Mouse (Mus musculus): ENCODE results near the gene Ssbp4. TPM values are rescaled to one million over a fixed set of nuclear protein-coding genes. Genes with fewer than 3 reads are reported as not detected.

The Ssbp4 gene
- total RNA-seq, 2 experiments from 2014 or later, result 9.2 to 14.4 TPM

DNA sequence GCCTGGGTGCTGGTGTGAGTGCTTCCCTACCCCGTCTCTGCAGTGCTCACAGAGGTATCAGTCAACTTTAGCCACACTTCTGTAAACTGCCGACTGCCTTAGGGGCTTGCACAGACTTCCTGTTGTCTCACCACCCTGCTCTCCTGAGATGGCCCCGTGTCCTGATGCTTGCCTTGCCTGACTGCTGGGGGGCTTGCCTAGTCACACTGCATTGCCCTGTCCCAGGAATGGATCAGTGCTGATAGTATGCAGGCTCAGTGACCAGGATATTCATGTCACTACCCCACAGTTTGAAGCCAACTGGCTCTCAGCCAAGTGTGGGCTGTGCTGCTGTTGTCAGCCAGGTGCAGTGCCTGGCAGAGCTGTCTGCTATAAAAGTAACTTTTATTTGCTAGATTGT lies 43.1 kb downstream of the Ssbp4 start:
- peak; percentile 72 for DNase-seq
- Histone ChIP-seq H3K4me3 (no peak overlapping the region), H3K27ac (peak overlapping the region; percentile 88)
- intact Hi-C loops (cut with DNase I), result no loop called here
- TF ChIP-seq CTCF (IDR thresholded peaks at IDR 0.05), result no peak

DNA sequence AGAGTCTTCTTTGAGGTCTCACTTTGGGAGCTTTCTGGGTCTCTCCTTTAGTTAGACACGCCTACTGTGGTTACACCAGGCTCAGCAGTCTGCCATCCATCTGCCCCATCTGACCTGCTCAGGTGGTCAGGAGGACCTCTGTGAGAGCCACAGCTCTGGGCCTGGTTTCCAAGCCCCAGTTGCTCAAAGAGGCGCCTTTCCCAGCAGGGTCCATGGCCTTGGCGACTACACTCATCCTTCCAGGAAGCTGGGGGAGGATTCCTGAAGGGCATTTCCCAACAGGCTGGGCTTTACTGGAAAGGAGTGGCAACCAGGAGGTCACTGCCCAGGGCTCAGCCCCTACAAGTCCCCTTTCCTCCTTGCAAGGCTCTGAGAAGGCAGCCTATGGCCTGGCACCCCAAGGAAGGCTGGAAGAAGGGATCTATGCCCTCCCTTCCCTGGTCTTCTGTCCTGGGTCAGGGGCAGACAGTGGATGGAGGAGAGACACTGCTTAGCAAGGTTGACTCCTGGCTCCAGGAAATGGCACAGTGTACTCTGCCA lies 43.9 kb downstream of the Ssbp4 start:
- intact Hi-C loops (cut with DNase I), result no loop called here
- H3K4me3 ChIP-seq, result no peak overlapping the region
- peak; percentile 20 for DNase-seq
- no peak for TF ChIP-seq CTCF (IDR thresholded peaks at IDR 0.05)
- H3K27ac ChIP-seq, result peak overlapping the region; percentile 88

DNA sequence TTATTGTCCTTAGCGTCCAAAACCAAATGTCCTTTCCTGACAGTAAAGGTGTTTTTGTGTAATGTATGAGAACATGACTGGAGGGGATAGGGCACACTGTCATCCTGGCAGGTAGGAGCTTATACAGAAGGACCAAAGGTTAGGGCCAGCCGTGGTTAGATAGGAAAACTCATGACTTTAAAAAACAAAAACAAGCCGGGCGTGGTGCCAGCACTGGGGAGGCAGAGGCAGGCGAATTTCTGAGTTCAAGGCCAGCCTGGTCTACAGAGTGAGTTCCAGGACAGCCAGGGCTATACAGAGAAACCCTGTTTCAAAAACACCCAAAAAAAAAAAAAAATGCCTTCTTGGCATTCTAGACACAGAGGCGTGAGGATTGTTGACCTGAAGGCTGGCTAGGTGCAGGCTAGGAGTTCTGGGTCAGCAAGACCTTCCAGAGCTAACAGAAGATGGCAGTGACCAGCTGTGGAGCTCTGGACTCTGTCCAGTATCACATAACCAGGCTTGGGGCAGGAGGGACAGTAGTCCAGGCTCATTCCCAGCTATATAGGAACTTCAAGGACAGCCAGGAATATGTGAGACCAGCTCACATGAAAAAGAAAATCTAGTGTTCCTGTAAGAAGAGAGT lies 44.8 kb downstream of the Ssbp4 start:
- Histone ChIP-seq H3K27ac (peak overlapping the region; percentile 88), H3K4me3 (no peak overlapping the region)
- DNase-seq, result peak; percentile 42
- intact Hi-C loops (cut with DNase I), result no loop called here
- no peak for TF ChIP-seq CTCF (IDR thresholded peaks at IDR 0.05)

DNA sequence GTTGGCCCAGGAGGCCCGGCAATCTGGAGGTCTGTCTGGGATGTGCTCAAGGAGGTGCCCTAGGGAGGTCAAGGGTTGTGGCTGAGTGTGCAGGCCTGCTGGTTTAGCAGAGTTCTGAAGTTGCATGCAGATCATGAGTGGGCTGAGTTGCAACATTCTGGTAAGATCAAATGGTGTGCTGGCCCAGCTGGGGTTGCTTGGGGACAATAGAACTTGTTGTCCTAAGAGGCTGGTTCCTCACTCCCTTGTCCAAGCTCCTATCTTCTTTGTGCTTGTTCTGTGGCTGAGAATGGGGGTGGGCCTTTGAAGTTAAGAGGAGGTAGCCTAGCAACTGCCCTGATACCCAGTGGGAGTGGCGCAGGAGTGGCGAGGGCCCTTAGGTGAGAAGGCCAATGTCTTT lies 45.9 kb downstream of the Ssbp4 start:
- DNase-seq, result no peak
- TF ChIP-seq CTCF (IDR thresholded peaks at IDR 0.05), result no peak
- intact Hi-C loops (cut with DNase I), result no loop called here
- H3K27ac ChIP-seq, result peak overlapping the region; percentile 88
- H3K4me3 ChIP-seq, result no peak overlapping the region

DNA sequence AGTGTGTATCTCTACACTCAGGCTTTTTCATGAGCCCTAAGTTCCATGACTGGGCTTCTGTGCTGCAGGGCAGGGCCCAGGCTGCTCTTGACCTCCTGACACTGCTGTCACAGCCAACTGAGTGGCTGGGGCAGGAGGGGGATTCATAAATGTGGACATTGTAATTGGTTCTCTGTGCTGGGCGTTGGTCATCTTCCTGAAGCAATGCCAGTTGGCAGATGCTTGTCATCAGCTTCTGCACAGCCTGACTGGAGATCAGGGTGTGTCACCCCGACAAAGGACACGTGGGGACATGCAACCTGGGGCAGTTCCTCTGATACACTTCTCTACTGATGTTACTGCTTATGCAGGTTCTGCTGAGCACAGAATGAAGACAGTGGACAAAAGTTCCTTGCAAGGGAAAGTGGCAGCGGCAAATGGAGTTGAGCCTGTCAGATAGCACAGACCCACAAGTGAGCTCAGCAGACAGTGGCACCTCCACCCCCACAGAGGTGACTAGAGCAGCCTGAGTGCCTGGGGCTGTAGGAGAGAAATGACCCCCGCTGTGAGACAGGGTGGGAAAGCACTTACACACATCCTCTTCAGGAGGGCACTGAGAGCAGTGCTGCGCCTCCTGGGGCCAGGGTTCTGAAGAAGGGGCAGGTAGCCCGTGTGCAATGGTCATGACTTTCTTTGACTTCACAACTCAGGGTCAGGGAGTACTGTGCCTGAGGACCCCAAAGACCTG lies 46.7 kb downstream of the Ssbp4 start:
- intact Hi-C loops (cut with DNase I), result loop anchor here (2.0 kb wide), 1 partner anchor 23 kb away; no protein-coding TSS in a partner anchor
- TF ChIP-seq CTCF (IDR thresholded peaks at IDR 0.05), result no peak
- peak overlapping the region; percentile 33 for H3K4me3 ChIP-seq
- H3K27ac ChIP-seq, result peak overlapping the region; percentile 88
- peak; percentile 81 for DNase-seq

DNA sequence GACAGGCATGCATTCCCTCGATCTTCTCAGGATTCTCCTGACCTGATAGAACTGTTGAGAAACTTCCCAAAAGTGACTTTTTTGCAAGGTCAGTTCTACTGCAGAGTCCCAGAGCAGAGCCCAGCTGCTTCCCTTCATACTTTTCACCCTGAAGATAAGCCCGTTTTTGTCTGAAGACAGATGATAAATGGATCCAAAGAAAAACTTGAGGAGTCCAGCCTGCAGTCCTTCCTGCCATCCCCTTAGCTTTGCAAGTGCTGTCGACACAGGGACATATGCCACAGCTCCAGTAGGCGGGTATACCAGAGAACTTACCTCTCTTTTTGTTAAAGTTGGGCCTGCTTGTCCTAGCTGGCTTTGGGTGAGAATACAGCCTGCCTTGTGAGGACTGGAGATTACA lies 47.3 kb downstream of the Ssbp4 start:
- intact Hi-C loops (cut with DNase I), result loop anchor here (2.0 kb wide), 1 partner anchor 23 kb away; no protein-coding TSS in a partner anchor
- DNase-seq, result no peak
- no peak for TF ChIP-seq CTCF (IDR thresholded peaks at IDR 0.05)
- peak overlapping the region; percentile 33 for H3K4me3 ChIP-seq
- H3K27ac ChIP-seq, result peak overlapping the region; percentile 88

DNA sequence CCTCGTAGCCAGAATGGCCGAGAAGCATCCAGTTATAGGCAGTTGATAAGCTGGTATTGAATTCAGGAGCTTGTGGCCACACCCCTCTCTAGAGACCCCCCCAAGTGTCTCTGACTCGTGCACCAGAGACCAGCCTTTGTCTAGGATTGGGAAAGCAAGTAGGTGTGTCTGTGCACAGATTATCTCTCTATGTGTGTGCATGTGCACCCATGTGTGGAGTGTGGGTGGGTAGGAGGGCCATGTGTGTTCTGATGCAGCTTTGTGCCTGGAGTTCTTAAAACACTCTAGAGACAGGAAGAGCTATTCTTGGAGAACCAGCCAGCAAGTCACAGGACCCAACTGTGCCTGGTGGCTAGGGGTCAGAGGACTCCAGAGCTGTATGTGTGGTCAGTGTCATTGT lies 48.1 kb downstream of the Ssbp4 start:
- peak overlapping the region; percentile 88 for H3K27ac ChIP-seq
- H3K4me3 ChIP-seq, result peak overlapping the region; percentile 17; the same call in 1 of the 2 replicates
- intact Hi-C loops (cut with DNase I), result loop anchor here (2.0 kb wide), 1 partner anchor 24 kb away; no protein-coding TSS in a partner anchor
- DNase-seq, result no peak
- no peak for TF ChIP-seq CTCF (IDR thresholded peaks at IDR 0.05)

DNA sequence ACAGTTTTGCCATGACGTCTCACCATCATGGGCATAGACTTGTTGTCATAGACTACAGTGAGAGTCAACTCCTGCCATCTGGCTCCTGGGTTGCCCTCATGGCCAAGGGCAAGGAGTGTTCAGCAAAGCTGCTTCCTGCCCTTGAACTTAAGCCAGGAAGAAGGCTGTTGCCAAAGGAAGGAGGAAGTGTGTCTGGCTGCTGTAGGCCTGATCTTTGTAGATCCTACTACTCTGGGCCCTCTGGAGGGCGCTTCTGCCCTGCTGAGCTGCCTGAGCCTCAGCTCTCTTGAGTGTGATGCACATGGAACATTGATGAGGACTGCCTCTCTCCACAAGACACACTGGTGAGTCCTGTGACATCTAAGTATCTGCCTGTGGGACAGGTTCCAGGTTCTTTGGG lies 48.6 kb downstream of the Ssbp4 start:
- peak overlapping the region; percentile 88 for H3K27ac ChIP-seq
- TF ChIP-seq CTCF (IDR thresholded peaks at IDR 0.05), result peak; percentile 72
- peak; percentile 75 for DNase-seq
- intact Hi-C loops (cut with DNase I), result loop anchor here (2.0 kb wide), 1 partner anchor 25 kb away; no protein-coding TSS in a partner anchor
- no peak overlapping the region; the same call in 1 of the 2 replicates for H3K4me3 ChIP-seq

DNA sequence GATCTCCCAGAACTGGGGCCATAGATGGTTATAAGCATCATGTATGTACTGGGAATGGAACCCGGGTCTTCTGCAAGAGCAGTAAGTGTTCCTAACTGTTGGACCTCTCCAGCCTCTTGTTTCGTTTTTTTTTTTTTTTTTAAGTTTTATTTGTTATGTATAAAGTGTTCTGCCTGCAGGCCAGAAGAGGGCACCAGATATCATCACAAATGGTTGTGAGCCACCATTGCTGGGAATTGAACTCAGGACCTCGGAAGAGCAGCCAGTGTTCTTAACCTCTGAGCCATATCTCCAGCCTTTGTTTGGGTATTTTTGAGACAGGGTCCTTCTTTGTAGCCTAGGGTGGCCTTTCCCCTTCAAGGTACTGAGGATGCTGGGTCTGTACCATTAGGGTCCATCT lies 49.7 kb downstream of the Ssbp4 start:
- intact Hi-C loops (cut with DNase I), result no loop called here
- peak overlapping the region; percentile 88 for H3K27ac ChIP-seq
- no peak for DNase-seq
- H3K4me3 ChIP-seq, result no peak overlapping the region
- TF ChIP-seq CTCF (IDR thresholded peaks at IDR 0.05), result peak; percentile 39; the same call in 1 of the 2 replicates

DNA sequence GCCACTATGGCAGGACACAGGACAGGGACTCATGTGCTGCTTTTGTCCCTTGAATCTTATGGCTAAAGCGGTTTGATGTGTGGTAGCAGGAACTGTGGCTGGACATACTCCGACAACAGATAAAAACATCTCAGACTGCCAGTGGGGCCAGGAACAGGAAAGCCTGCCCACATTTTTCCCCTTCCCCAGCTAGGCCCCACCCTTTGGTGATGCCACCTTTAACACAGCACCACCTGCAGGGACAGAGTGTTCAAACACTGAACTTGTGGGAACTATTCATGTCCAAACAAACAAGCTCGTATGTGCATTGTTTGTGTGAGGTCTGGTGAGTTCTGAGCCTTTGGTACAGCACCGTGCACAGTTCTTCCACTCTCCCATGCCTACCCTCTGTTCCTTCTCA lies 50.3 kb downstream of the Ssbp4 start:
- intact Hi-C loops (cut with DNase I), result no loop called here
- Histone ChIP-seq H3K4me3 (no peak overlapping the region), H3K27ac (peak overlapping the region; percentile 88)
- TF ChIP-seq CTCF (IDR thresholded peaks at IDR 0.05), result peak; percentile 36
- DNase-seq, result no peak

DNA sequence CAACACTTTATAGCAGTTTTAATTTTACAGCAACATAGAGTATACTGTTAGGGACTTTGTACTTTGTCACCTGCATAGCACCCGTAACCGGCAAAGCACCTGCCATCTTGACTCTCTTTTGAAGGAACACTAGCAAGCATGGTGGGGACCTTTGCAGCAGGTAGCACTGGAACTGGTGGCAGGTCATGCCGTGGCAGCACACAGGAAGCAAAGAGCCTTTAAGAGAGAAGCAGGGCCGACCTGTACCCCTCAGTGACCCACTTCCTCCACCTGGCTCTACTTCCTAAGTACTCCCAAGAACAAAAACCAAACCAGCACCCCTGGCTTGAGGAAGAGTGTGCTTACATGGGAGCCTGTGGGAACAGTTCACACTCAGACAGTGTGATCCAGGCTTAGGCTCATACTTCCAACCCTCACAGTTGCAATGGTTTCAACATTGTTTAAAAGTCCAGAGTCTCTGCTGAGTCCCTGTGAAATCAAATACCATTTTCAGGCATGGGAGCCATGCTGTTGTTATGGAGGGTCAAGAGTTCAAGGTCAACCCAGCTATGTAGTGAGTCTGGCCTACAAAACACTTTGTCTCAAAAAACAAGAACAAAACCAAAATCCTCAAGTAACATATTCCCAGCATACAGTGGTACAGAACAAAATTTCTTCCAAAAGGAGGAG lies 53.5 kb downstream of the Ssbp4 start:
- H3K4me3 ChIP-seq, result no peak overlapping the region
- H3K27ac ChIP-seq, result peak overlapping the region; percentile 94
- no peak for TF ChIP-seq CTCF (IDR thresholded peaks at IDR 0.05)
- intact Hi-C loops (cut with DNase I), result no loop called here
- DNase-seq, result no peak

DNA sequence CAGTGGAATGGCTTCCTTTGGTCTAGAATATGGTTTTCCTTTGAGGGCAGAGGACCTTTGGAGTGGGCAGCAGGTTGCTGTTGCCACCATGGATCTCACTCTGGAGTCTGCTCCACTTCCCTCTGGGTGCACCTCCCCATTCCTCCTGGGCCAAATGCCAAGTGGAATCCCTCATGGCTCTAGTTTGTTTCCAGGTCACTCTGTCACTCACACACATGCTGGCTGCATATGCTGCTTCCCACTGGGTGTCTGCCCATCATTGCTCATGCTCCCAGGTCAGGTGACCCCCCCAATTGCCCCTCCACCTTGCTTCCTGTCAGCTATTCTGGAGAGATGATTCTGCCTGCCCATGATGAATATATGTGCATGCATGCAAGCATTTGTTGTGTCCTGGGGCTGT lies 54.9 kb downstream of the Ssbp4 start:
- H3K4me3 ChIP-seq, result no peak overlapping the region; the same call in 1 of the 2 replicates
- intact Hi-C loops (cut with DNase I), result loop anchor here (5.0 kb wide), 1 partner anchor 34 kb away; no protein-coding TSS in a partner anchor
- peak; percentile 84 for DNase-seq
- H3K27ac ChIP-seq, result peak overlapping the region; percentile 94
- no peak for TF ChIP-seq CTCF (IDR thresholded peaks at IDR 0.05)

All from gastrocnemius, adult 2 months (tissue).